Mouse (Mus musculus) heart, adult 11 months (tissue): Measurements from ENCODE around the gene Gpx8.

ENCODE experiments used
- DNase-seq: peaks from one replicate; pipeline ENCODE4 v3.0.0; 2022

The Gpx8 gene

DNA sequence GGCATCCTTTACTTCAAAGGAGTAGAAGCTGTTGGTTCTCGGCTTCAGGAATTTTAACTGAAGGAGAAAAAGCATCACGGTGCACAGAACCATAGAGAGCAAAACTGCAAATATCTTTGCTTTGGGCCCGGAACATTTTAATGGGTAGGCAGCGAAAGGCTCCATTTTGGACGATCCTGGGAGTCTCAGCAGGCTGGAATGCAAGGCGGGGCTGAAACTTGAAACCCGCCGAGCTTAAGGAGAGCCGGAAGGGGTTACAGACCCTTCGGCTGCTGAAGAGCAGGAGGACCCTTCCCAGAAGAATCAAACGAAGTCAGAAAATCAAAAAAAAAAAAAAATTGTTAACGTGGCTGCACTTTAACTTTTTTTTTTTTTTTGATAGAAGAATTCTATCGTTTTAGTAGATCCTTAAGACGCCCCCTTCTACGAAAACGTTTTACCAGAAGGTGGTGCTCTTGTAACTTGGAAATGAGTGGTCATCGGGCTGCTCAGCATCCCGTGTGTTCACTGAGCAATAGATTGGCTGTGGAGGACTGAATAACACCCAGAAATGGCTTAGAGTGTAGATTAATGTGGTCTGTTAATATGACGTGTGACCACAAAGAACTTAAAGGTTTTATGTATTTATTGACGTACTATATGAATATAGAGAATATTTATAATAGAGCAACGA lies at the start of gene Gpx8:
Gene Gpx8 (minus strand): TSS at position 200 of the 673 bp plus-strand sequence.
- DNase-seq = peak; percentile 93

DNA sequence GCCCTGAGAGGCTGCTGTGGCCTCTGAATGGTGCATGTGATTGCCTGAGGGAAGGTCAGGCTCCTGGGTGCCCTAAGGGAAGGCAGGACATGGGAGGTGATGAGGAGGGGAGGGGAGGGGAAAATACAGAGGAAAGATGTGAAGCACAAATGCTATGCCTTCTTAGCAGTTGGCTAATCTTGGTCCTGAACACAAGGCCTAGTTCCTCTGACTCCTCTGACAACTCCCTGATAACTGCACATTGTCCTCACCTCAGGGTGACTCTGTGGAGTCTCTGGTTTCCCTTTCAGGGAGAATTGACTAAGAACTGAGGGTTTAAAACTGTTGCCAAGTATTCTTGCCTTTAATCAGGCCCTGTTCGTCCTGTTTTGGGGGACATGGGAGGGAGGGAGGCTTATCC lies 48.4 kb upstream of the Gpx8 start:
- DNase-seq = no peak

DNA sequence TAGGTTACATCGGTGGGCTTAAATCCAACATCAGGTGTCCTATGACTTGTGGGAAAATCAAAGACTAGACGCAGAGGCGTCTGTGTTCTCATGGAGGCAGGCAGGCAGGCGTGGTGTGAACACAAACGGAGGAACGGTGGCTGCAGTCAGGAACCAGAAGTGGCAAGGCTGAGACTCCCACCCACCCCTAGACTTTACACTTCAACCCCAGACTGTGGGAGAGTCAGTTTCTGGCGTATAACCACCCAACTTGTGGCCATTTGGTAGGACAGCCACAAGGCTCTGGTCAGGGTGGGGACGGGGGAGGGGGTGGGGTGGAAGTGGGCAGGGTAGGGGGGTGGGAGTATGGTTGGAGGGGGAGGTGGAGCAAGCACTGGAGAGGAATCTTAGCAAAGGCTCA lies 44.3 kb upstream of the Gpx8 start:
- DNase-seq = no peak

DNA sequence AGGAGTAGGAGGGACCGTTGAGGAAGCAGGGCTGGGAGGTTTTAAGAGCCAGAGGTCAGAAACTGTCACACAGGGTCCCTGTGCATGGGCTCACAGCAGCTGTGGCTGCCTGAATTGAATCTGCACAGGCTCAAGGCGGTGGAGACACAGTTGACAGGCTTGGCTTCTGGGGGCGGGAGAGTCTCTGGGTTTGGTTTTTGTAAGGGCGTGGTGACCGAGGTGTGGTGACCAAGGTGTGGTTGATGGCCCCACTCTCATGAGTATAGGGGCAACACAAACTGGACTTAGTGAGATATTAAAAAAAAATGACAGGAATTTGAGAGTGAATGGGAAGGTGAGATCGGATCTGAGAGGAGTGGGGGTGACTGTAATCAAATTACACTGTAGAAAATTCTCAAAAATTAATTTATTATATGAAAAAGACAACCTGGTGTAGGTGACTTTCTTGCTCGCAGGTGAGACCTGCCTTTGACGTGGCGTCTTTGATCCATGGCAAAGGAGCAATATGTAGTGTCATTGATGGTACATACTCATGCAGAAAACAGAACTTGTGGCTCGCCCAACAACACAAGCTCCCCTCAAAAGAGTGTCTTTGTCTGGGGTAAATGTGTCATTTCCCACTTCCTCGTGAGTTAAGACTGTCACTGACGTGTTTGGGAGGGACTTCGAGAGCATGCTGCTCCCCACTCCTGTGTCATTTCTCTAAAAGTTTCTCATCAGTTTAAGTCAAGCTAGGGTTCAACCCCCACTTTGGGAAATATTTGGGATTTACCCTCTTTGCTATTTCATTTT lies 41.2 kb upstream of the Gpx8 start:
- no peak for DNase-seq

DNA sequence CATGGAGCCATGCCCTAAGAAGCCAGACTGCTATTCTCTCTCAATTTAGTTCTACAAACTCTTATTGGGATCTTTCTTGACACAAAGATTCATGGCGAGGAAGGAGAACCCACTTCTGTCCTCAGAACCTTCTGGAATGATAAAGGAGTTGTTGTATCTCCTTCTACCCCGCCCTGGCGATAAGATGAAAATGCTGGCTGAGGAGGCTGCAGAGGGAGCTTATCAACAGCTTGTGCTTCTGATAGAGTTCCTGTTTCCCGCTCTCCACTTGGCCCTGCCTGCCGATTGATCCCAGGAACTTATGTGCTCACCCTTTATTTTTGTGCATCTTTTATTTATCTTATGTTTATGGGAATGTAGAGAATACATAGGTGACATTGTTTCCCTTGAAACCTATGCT lies 38.5 kb upstream of the Gpx8 start:
- DNase-seq = no peak

DNA sequence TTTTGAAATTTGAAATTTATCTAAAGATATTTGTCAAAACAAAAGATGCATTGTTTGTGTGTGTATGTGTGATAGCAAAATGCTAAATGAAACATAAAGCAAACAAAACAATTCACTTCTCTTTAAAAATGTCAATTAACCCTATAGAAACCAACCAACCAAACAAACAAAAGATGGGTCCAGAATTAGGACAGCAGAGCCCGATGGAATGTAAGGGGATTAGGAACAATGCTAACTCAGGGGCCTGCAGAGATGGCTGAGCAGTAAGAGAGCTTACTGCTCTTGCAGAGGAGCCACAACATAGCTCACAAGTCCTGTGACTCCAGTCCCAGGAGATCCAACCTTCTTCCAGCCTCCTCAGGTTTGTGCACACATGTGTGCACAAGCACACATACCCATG lies 35.9 kb upstream of the Gpx8 start:
- DNase-seq = no peak

DNA sequence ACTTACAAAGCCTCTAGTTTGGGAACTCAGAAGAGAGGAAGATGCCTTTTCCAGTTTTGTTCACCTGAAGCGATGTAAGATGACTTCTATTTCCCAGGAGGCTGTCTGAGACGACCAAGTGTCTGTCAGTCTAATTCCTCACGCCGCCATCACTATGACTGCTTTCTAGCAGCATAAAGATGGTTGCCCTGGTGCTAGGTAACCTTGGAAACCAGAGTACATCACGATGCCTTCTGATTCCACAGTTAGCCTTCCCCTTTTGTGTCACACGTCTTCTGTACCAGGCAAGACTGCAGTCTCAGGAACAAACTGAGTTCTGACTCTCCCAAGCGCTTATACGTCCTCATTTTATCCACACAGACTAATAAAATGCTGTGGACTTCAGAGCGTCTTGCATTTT lies 32.8 kb upstream of the Gpx8 start:
- no peak for DNase-seq

DNA sequence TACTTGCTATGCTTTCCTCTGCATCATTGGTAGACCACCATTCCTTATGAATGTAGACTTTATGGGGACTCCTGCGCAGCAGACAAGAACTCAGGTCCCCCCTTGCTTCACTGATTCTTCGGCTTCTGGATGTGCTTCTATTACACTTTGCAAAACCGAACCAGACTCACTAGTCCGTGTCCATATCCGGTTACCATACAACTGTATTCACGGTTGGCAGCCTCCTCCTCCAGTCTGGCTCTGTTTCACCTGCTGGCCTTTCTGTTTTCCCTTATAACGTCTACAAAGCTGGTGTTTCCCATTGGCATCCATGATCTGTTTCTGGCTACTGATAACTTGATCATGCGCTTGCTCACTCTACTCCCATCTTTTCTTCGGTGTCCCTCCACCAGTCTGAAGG lies 18.3 kb upstream of the Gpx8 start:
- peak; percentile 71 for DNase-seq

DNA sequence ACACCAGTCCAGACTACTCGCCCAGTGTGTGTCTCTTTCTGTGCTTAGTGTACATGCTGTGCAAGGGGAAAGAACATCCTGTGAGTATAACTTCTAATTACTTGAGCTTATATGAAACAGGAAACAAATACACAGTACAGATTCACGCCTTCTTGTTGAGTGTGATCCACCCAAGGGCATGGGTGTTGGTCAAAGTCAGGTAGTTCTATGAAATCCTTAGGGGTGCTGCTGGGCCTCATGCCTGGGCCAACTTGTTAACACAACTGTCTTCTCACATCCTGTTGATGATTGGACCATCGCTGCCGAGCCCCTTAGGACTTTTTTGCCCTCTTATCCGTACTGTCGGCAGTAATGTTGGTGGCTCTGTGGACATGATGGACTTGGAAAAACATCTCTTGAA lies 15.5 kb upstream of the Gpx8 start:
- peak; percentile 48 for DNase-seq

DNA sequence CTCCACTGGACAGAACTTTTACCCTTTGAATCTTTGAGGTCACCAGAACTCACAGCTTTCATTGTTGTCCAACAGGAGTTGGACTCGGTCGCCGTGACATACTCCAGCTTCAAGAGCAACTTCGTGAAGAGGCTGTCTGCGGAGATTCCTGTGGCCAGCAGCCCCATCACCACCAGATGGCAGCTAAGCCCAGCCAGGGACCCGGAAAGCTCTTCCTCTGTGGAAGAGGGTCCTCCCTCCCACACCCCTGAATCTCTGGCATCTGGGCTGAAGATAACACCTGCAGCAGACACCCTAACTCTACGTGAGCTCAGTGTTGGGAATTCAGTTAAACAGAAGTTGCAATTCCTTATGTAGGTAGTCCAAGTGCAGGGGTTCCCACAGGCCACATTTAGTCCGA lies 9.6 kb upstream of the Gpx8 start:
- DNase-seq = peak; percentile 83

DNA sequence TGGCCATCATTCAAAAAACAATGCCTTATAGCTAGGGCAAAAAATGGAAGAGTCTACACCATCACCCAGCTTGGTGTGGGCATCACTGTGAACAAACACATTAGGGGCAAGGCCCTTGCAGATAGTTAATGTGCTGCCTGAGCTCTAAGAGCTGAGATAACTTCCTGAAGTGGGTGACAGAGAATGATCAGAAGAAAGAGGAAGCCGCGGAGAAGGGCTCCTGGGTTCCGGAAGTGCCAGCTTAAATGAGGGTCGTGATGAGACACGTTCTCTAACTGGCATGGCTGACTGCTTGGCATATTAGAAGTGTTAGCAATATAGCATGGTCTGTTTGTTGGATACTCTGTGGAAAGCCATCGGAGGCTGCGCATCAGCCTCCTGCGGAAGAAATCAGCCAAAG lies 8.0 kb upstream of the Gpx8 start:
- DNase-seq = no peak

DNA sequence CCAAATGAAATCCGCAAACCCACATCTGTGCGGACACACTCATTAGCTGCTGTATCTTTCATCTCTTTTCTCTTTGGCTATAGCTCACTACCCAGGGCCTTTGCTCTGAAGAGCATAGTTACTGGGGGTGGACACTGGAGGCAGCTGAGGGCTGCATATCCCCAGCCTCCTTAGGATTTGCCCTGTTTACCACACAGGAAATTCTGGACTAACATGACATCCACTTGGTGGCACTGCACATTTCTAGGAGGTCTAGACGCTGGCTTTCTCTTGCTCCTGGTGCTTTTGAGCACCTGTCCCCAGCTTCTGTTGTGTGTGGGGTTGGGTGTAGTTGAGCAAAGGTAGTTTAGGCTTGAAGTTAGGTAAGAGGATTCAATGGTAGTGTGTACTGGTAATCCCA lies 1.4 kb upstream of the Gpx8 start:
- no peak for DNase-seq

DNA sequence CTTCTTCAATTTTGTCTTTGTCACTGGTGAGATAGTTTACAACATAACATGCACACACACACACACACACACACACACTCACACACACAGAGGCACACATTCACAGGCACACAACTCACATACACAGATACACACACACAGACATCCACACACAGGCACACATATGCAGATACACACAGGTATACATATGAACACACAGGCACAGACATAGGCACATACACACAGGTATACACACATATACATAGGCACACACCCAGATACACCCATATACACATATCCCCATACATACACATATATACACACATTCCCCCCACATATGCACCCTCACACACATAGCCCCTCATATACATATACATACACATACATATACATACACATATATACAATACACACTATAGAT lies 808 bp upstream of the Gpx8 start:
- DNase-seq = no peak

DNA sequence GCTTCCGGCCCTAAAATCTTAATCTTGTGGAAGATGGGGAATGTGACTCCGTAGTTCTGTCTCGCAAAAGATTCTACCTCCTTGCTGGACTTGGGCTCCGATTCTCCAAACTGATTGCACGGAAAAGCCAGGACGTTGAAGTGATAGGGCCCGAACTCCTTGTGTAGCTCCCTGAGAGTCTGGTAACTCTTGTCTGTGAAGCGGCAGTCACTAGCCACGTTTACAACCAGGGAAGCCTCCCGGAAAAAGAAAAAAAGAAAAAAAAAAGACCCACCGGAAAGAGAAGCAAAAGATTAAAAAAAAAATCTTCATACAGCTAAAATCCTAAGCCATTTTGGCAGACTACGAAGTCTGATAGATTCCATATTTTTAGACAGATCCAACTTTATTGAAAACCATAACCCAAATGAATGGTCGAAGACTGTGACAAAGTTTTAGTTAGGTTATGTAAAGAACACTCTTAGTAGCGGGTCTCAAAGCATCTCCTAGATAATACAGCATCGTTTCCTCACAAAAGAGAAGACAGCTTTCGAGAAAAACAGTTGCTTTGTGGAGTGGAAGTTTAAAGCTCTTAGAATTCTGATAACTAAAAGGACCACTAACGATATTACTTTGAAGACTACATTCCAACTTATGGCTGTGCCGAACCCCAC lies 626 bp downstream of the Gpx8 start:
- DNase-seq = peak; percentile 80

DNA sequence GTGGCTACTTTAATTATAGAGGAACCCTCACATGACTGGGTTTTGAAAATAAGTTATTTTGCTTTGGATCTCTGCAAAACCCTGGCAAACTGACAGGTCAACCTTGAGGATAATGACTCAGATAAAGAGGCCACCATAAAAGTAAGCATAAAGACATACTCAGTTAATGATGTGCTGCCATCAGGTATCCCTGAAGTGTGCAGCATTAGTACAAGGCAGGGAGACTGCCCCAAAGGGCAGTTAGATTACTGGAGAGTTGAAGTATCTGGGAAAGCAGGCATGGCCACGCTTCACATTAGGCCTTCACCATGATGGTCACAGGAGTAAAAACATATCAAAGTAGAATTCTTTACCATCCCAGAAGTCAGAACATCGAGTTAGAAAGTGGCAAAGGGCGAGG lies 1.3 kb downstream of the Gpx8 start:
- DNase-seq = peak; percentile 70

DNA sequence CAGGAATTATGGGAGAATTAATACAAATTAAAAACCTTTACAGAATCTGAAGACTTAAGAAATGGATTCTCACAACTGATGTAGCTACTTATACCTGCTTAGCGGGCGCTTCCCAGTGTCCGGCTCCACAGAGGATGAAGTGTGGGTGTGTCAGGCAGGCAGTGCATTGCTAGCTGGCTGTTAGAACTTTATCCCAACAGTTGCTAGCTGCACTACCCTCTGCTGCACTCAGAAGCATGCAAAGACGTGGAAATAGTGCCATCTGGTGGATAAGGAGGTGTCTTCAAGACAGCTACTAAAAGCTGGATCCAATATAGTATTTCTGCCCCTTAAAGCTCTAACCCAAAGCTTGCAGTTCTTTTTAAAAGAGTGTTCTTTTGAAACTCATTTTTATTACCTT lies 10.4 kb downstream of the Gpx8 start:
- peak; percentile 95 for DNase-seq

DNA sequence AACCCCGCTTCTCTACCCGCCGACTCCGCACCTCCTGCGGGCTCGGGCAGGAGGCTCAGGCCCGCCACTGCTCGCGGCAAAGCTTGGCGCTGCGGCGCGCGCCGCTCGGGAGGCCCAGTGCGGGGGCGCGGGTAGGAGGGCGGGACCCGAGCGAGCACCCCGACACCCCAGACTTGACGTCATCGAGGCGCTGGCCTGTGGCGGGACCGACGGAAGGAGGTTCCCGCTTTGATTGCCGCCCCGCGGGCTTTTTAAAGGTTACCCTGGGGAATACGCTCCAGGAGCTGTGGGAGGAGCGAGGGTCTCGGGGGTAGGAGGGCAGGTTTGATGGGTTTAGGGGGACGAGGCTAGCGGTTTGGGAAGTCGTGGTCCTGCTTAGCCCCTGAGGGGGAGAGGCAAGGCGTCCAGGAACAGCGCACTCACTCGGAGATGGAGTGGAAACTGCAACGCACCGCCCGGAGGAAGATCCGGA lies 11.2 kb downstream of the Gpx8 start, which contains the start of gene Cdc20b:
Gene Cdc20b (plus strand): TSS at position 162 of the 472 bp plus-strand sequence.
- DNase-seq = peak; percentile 95

DNA sequence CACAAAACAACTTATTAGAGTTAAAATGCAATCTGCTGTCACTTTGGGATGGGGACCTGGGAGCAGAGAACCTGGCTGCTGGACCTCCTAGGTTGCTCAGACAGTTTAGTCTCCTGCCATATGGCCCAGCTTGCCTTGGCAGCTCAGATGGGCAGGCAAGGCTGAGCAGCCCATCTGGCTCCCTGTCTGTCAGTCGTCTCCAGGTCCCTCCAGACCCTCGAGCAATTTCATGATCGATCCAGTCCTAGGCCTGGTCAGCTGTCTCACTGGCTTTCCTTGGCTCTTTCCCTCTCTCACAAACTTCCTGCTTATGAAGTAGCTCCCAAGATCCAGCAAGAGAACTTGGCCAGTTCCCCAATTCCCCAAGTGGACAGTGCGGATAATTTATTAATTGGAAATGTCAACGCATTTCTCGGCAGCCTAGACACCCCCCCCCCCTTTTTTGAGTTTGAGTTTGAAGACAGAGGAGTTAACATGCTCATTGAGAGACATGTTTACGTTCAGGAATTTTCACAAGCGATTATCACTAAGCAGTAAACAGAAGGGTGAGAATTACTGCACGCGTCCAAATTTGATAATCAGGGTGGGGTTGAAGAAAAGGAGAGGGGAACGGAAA lies 11.8 kb downstream of the Gpx8 start:
- no peak for DNase-seq

DNA sequence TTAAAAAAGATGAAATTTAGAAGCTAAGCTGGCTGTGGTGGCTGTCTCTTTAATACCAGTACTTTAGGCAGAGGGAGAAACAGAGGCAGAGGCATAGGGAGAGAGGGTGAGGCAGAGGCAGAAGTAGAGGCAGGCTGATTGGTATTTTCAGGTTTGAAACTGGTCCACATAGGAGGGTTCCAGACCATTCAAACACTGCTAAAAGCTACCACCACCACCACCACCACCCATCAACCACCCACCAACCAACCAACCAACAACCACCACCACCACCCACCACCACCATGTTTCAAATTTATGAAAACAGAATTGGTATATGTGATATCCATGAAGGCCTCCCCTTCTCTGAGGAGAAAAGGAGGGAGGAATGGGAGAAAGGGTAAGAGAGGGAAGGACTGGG lies 13.4 kb downstream of the Gpx8 start:
- no peak for DNase-seq

DNA sequence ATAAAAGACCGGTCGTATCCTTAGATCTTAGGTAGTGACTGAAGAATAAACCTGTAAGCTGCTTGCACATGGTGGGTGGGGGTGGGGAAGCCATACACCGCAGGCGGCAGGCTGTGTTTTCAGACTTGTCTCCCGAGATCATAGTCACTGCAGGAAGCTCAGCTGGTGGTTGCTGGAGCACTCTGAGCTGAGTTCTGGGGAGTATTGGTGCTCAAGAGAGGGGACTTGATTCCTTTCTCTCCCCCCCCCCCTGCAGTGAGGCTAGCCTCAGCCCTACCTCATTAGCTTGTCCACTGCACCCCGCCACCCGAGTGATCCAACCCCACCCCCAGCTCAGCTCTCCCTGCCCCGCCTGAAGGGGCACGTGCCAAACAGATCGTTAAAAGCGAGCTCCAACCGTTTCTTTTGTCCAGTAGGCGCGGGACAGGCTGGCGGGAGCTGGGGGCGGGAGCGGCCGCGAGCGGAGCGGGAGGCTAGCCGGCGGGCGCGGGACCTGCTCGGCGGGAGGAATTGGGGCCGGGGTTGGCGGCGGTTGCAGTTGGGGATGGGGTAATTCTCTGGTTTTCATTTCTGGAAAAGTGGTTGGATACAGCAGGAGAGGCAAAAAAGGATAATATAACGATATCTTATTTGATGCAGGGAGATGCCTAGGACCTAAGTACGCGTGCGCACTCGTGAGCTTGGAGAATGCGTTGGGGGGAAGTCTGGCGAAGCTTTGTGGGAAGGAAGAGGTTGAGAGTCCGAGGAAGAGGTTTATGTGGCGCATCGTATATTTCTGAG lies 14.2 kb downstream of the Gpx8 start:
- no peak for DNase-seq

DNA sequence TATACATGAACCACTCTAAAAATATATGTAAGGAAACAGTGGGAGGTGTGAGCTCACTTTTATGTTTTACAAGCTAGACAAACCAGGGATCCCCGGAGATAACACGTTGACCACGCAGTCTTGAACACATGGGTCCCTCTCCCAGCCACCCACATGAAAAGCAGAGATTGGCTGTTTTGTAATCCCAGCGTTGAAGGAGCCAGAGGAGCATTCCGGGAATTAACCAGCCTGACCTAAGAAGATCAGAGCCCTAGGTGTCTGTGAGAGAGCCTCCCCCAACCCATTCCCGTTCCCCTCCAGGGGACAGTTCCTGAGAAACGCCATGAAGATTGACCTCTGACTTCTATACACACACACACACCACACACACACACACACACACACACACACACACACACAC lies 14.9 kb downstream of the Gpx8 start:
- peak; percentile 81 for DNase-seq

DNA sequence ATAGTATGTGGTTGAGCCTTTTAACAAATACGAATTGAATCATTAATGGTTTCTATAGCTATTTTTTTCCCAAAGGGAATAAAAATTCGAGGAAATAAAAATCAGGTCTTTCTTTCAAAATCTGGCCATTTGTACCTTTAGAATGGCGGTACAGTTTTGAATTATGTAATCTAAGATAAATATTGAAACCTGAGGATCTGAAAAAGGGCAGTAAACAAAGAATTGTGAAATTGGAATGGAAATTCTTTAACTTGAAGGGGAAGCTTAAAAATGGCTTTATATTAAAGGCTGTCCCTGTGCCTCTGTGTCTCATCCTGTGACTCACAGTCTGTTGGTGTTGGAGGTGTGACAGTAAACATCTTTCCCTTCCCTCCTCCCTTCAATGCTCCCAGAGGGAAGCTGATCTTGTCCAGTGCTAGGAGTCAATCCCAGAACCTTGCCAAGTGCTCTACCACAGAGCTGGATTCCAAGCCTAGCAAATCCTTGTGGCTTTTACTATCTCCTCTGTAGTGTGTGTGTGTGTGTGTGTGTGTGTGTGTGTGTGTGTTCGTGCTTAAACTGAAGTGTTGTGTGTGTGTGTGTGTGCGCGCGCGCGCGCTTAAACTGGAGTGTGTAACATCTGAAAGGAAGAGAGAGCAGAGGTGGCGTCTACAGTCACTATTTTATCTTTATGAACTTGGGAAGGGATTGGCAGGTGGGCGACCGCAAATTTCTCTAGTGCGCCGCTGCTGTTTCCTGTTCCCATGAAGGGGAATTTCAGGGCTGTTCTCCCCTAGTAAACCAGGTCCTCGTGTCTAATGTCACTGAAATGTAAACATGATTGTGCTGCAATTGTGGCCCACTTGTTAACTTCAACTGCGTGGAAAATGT lies 22.7 kb downstream of the Gpx8 start:
- peak; percentile 55 for DNase-seq
